Mouse (Mus musculus) Muller cell, postnatal 12 days (primary cell): Measurements from ENCODE around the gene Dctn2.

Experiments used
- DNase-seq: peaks from one replicate; pipeline ENCODE4 v3.0.0-alpha.2; 2015; ENCODE audit errors: inconsistent ontology term

Gene Dctn2

GRCm38 (mm10) chr10:127263631-127264030, 2.5 kb upstream of the Dctn2 start:
- no peak for DNase-seq

GRCm38 (mm10) chr10:127264336-127264735, 1.8 kb upstream of the Dctn2 start:
- DNase-seq: no peak

- no peak for DNase-seq
Observed at GRCm38 (mm10) chr10:127264971-127265370, 1.2 kb upstream of the Dctn2 start.

- DNase-seq: no peak
Observed at GRCm38 (mm10) chr10:127265727-127266111, 449 bp upstream of the Dctn2 start.

GRCm38 (mm10) chr10:127267318-127267717, 1.1 kb downstream of the Dctn2 start:
- no peak for DNase-seq

GRCm38 (mm10) chr10:127268401-127268800, 2.2 kb downstream of the Dctn2 start:
- no peak for DNase-seq

- no peak for DNase-seq
Observed at GRCm38 (mm10) chr10:127269036-127269435, 2.9 kb downstream of the Dctn2 start.

GRCm38 (mm10) chr10:127269884-127270283, 3.7 kb downstream of the Dctn2 start:
- no peak for DNase-seq

GRCm38 (mm10) chr10:127272371-127272770, 6.2 kb downstream of the Dctn2 start:
- no peak for DNase-seq

- DNase-seq: no peak
Observed at GRCm38 (mm10) chr10:127274261-127275022, 8.3 kb downstream of the Dctn2 start.

- no peak for DNase-seq
Observed at GRCm38 (mm10) chr10:127279730-127280129, 13.6 kb downstream of the Dctn2 start.

- no peak for DNase-seq
Observed at GRCm38 (mm10) chr10:127281316-127281715, 15.1 kb downstream of the Dctn2 start.

- DNase-seq: no peak
Observed at GRCm38 (mm10) chr10:127282620-127283215, 16.6 kb downstream of the Dctn2 start.

GRCm38 (mm10) chr10:127284105-127284622, 18.0 kb downstream of the Dctn2 start:
- DNase-seq: no peak

- no peak for DNase-seq
Observed at GRCm38 (mm10) chr10:127284724-127285500, 18.7 kb downstream of the Dctn2 start.

- no peak for DNase-seq
Observed at GRCm38 (mm10) chr10:127285644-127286043, 19.5 kb downstream of the Dctn2 start.

- DNase-seq: no peak
Observed at GRCm38 (mm10) chr10:127286194-127286593, 20.0 kb downstream of the Dctn2 start.

GRCm38 (mm10) chr10:127286730-127287129, 20.6 kb downstream of the Dctn2 start:
- no peak for DNase-seq

- no peak for DNase-seq
Observed at GRCm38 (mm10) chr10:127287271-127287935, 21.2 kb downstream of the Dctn2 start.

- no peak for DNase-seq
Observed at GRCm38 (mm10) chr10:127287936-127288293, 21.7 kb downstream of the Dctn2 start.

- DNase-seq: no peak
Observed at GRCm38 (mm10) chr10:127288328-127288799, 22.2 kb downstream of the Dctn2 start.
